Mouse (Mus musculus) lung, adult 2 months (tissue): ENCODE results near the gene Pla2g2f. TPM values are rescaled to one million over a fixed set of nuclear protein-coding genes. Genes with fewer than 3 reads are reported as not detected.

Source experiments
- DNase-seq: peaks from one replicate; pipeline ENCODE4 v3.0.0; 2022
- H3K4me1 ChIP-seq: fragments of 200-500 bp; 2 replicates; pipeline ENCODE4 v1.6.1; 2011; ENCODE audit warnings: low read length; ENCODE audit not compliant: control insufficient read depth, insufficient read depth
- H3K4me3 ChIP-seq: fragments of 200-500 bp; replicated peaks from 2 replicates; pipeline ENCODE3; 2011; ENCODE audit warnings: low read depth, mild to moderate bottlenecking, control low read depth, low read length; ENCODE audit errors: extremely low read depth
- CTCF ChIP-seq: fragments of 200-500 bp; IDR thresholded peaks from 2 replicates; pipeline ENCODE4 v1.5.1; 2011; ENCODE audit warnings: mild to moderate bottlenecking, low read length, control low read depth; ENCODE audit not compliant: insufficient read depth
- POLR2A ChIP-seq: fragments of 200-500 bp; IDR thresholded peaks from 2 replicates; pipeline ENCODE4 v1.6.1; 2011; ENCODE audit warnings: low read depth, mild to moderate bottlenecking, control low read depth, low read length, borderline replicate concordance; ENCODE audit errors: extremely low read depth
- WGBS: fragments of 180-500 bp; shearing (Covaris S2); methylation state at CpG from one replicate; pipeline ENCODE4 v1.1.7; 2018; 5-methylcytosine and 5-hydroxymethylcytosine counted together
- polyA plus RNA-seq: library from polyadenylated mRNA; depleted of rRNA; stranded (reverse); fragments of >200 nt; gene quantifications from 2 replicates; pipeline ENCODE4 v1.2.3, GENCODE M21; 2012; rRNA removed

The Pla2g2f gene
- 0.14 and 5.2 TPM in 2 replicates for polyA plus RNA-seq

- H3K4me3 ChIP-seq = no peak within 1 kb of the TSS
- H3K4me1 ChIP-seq = no peaks in the 10 kb centered on the region
- WGBS = 84% methylated on average over 8 of the region's 8 CpGs
- no peak for TF ChIP-seq CTCF
- no peak for TF ChIP-seq POLR2A
- no peak for DNase-seq
Observed at GRCm38 (mm10) chr4:138757416-138757815, at the start of gene Pla2g2f. Gene Pla2g2f (minus strand): TSS chr4:138757626.

- H3K4me3 ChIP-seq = no peak overlapping the region
- WGBS = 41% methylated on average over 7 of the region's 7 CpGs
- DNase-seq = no peak
Observed at GRCm38 (mm10) chr4:138806920-138807541, 49.6 kb upstream of the Pla2g2f start.

GRCm38 (mm10) chr4:138806160-138806559 lies 48.7 kb upstream of the Pla2g2f start:
- no peak for DNase-seq
- TF ChIP-seq CTCF (no peak), POLR2A (no peak)
- no peak overlapping the region for H3K4me3 ChIP-seq
- H3K4me1 ChIP-seq = no peaks in the 10 kb centered on the region
- 67% methylated on average over 8 of the region's 8 CpGs for WGBS

More at GRCm38 (mm10) chr4:138806920-138807541, 49.6 kb upstream of the Pla2g2f start:
- H3K4me1 ChIP-seq = no peaks in the 10 kb centered on the region
- TF ChIP-seq CTCF (no peak), POLR2A (no peak)

GRCm38 (mm10) chr4:138805248-138805647 lies 47.8 kb upstream of the Pla2g2f start:
- Histone ChIP-seq H3K4me3 (no peak overlapping the region), H3K4me1 (no peaks in the 10 kb centered on the region)
- TF ChIP-seq CTCF (no peak), POLR2A (no peak)
- no peak for DNase-seq
- 47% methylated on average over 8 of the region's 8 CpGs for WGBS

- Histone ChIP-seq H3K4me1 (no peaks in the 10 kb centered on the region), H3K4me3 (no peak overlapping the region)
- no peak for TF ChIP-seq POLR2A
- TF ChIP-seq CTCF = no peak
- no peak for DNase-seq
- 85% methylated on average over 11 of the region's 11 CpGs for WGBS
Observed at GRCm38 (mm10) chr4:138802917-138803316, 45.5 kb upstream of the Pla2g2f start.

GRCm38 (mm10) chr4:138801631-138802030 lies 44.2 kb upstream of the Pla2g2f start:
- 80% methylated on average over 4 of the region's 4 CpGs for WGBS
- no peak for DNase-seq
- H3K4me1 ChIP-seq = no peaks in the 10 kb centered on the region
- TF ChIP-seq CTCF (no peak), POLR2A (no peak)
- H3K4me3 ChIP-seq = no peak overlapping the region

- no peak for TF ChIP-seq CTCF
- TF ChIP-seq POLR2A = no peak
- no peak for DNase-seq
- no peak overlapping the region for H3K4me3 ChIP-seq
- no peaks in the 10 kb centered on the region for H3K4me1 ChIP-seq
- 45% methylated on average over 12 of the region's 12 CpGs for WGBS
Observed at GRCm38 (mm10) chr4:138800134-138800744, 42.8 kb upstream of the Pla2g2f start.

- TF ChIP-seq POLR2A (no peak), CTCF (no peak)
- Histone ChIP-seq H3K4me1 (no peaks in the 10 kb centered on the region), H3K4me3 (no peak overlapping the region)
- WGBS = 50% methylated on average over 4 of the region's 4 CpGs
- DNase-seq = no peak
Observed at GRCm38 (mm10) chr4:138797217-138797570, 39.8 kb upstream of the Pla2g2f start.

GRCm38 (mm10) chr4:138796513-138797216 lies 39.2 kb upstream of the Pla2g2f start:
- H3K4me3 ChIP-seq = no peak overlapping the region
- TF ChIP-seq POLR2A = no peak
- TF ChIP-seq CTCF = no peak
- 22% methylated on average over 6 of the region's 6 CpGs for whole genome bisulfite sequencing
- no peaks in the 10 kb centered on the region for H3K4me1 ChIP-seq
- no peak for DNase-seq

- no peak for TF ChIP-seq CTCF
- no peak for TF ChIP-seq POLR2A
- no peaks in the 10 kb centered on the region for H3K4me1 ChIP-seq
- H3K4me3 ChIP-seq = no peak overlapping the region
- DNase-seq = no peak
- 86% methylated on average over 6 of the region's 6 CpGs for WGBS
Observed at GRCm38 (mm10) chr4:138794344-138794743, 36.9 kb upstream of the Pla2g2f start.
